Mouse (Mus musculus): ENCODE data around the gene Trim63. TPM values are rescaled to one million over a fixed set of nuclear protein-coding genes. Genes with fewer than 3 reads are reported as not detected.

Gene Trim63
- polyA plus RNA-seq, 1 experiment from 2014 or later = 0.23 TPM

DNA sequence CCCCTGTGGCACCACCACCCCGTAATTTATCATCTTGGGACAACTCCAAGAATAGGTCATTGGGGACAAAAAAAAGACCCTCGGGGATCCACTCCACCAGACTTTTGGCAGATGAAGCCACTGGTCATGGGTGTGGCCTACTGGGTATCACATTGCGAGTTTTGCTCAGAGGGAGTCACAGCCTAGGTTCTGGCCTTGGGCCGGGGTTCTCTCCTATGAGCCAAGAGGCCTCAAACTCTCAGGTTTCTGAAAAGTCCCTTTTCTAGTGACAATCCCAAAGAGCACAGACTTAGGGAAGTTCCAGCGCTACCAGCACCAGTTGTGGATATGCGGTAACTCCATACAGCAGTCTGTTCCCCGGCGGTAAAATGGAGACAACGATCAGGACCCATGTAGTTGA lies 4.3 kb upstream of the Trim63 start:
- no peak for ATAC-seq (ENCODE audit: low FRiP score)
- 94% methylated on average over 9 of the region's 9 CpGs for WGBS
- DNase-seq (ENCODE audit: low spot score) = no peak
- Histone ChIP-seq H3K36me3 (replicated peaks; ENCODE audit: control insufficient read depth, insufficient read depth) (no peaks in the 10 kb centered on the region), H3K9me3 (ENCODE audit: control insufficient read depth, low read length) (no peaks in the 10 kb centered on the region), H3K27ac (no peak overlapping the region), H3K4me2 (replicated peaks) (no peak overlapping the region), H3K27me3 (ENCODE audit: control insufficient read depth, insufficient read depth, low read length) (no peaks in the 10 kb centered on the region), H3K4me3 (replicated peaks; ENCODE audit: low read length) (no peak overlapping the region), H3K4me1 (replicated peaks; ENCODE audit: control insufficient read depth, insufficient read depth, low read length) (peaks cover 8% of the 10 kb centered on the region), H3K9ac (no peak overlapping the region)

DNA sequence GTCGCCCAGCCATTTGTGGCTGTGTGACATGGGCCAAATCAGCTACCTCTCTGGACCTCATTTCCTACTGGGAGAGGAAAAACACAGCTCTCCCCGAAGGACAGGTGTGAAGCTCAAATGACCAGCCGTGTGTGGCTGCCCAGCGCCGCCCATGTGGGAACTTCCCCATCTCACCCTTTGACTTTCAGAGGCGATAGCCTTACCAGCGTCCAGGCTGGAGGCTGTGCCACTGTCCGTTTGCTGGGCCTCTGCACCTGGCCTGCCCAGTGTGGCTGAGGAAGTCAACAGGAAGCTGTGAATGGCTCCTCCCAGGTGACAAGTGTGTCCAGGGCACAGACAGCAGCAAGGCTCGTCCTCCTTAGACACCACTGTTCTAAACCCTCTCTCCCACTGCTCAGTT lies 3.1 kb upstream of the Trim63 start:
- Histone ChIP-seq H3K4me2 (replicated peaks) (no peak overlapping the region), H3K36me3 (replicated peaks; ENCODE audit: control insufficient read depth, insufficient read depth) (no peaks in the 10 kb centered on the region), H3K9me3 (ENCODE audit: control insufficient read depth, low read length) (no peaks in the 10 kb centered on the region), H3K9ac (no peak overlapping the region), H3K4me3 (replicated peaks; ENCODE audit: low read length) (no peak overlapping the region), H3K27me3 (ENCODE audit: control insufficient read depth, insufficient read depth, low read length) (no peaks in the 10 kb centered on the region), H3K4me1 (replicated peaks; ENCODE audit: control insufficient read depth, insufficient read depth, low read length) (peaks cover 8% of the 10 kb centered on the region), H3K27ac (no peak overlapping the region)
- WGBS = 80% methylated on average over 9 of the region's 9 CpGs
- ATAC-seq (ENCODE audit: low FRiP score) (no peak), DNase-seq (ENCODE audit: low spot score) (no peak)

DNA sequence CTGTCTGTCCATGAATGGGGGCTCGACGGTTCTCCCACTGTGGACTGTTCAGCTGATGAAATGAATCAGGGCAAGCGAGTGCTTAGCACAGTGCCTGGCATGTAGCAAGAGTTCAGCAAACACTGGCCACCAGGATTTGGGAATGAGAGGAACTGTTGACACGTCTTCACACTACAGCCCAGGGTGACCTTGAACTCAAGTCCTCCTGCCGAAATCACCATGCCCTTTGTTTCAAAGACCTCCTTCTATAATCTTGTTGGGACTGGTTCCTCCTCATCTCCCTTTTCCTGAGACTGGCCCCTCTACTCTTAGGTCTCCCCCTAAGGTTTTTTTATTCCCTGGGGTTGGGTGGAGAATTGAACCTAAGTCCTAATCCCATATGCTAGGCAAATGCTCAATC lies 2.6 kb upstream of the Trim63 start:
- DNase-seq (ENCODE audit: low spot score) = no peak
- Histone ChIP-seq H3K36me3 (replicated peaks; ENCODE audit: control insufficient read depth, insufficient read depth) (no peaks in the 10 kb centered on the region), H3K4me1 (replicated peaks; ENCODE audit: control insufficient read depth, insufficient read depth, low read length) (peaks cover 6% of the 10 kb centered on the region), H3K9me3 (ENCODE audit: control insufficient read depth, low read length) (no peaks in the 10 kb centered on the region), H3K4me2 (replicated peaks) (no peak overlapping the region), H3K9ac (no peak overlapping the region), H3K27me3 (ENCODE audit: control insufficient read depth, insufficient read depth, low read length) (no peaks in the 10 kb centered on the region), H3K27ac (no peak overlapping the region), H3K4me3 (replicated peaks; ENCODE audit: low read length) (no peak overlapping the region)
- no peak for ATAC-seq (ENCODE audit: low FRiP score)
- WGBS = 98% methylated on average over 5 of the region's 5 CpGs

DNA sequence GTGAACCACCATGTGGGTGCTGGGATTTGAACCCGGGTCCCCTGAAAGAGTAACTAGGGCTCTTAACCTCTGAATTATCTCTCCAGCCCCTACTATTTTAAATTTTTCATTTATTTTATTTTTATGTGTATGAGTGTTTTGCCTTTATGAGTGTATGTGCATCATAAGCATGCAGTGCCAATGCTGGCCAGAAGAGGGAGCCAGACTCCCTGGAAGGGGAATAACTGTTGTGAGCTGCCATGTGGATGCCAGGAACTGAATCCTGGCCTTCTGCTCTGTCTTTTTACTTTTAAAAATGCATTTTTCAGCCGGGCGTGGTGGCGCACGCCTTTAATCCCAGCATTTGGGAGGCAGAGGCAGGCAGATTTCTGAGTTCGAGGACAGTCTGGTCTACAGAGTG lies 2.0 kb upstream of the Trim63 start:
- ATAC-seq (ENCODE audit: low FRiP score) (no peak), DNase-seq (ENCODE audit: low spot score) (no peak)
- Histone ChIP-seq H3K4me1 (replicated peaks; ENCODE audit: control insufficient read depth, insufficient read depth, low read length) (peaks cover under 1% of the 10 kb centered on the region; the same call in 1 of the 2 replicates), H3K4me2 (replicated peaks) (no peak overlapping the region), H3K27me3 (ENCODE audit: control insufficient read depth, insufficient read depth, low read length) (no peaks in the 10 kb centered on the region), H3K9me3 (ENCODE audit: control insufficient read depth, low read length) (no peaks in the 10 kb centered on the region), H3K36me3 (replicated peaks; ENCODE audit: control insufficient read depth, insufficient read depth) (no peaks in the 10 kb centered on the region), H3K27ac (no peak overlapping the region), H3K4me3 (replicated peaks; ENCODE audit: low read length) (no peak overlapping the region), H3K9ac (no peak overlapping the region)
- 95% methylated on average over 6 of the region's 6 CpGs for WGBS

DNA sequence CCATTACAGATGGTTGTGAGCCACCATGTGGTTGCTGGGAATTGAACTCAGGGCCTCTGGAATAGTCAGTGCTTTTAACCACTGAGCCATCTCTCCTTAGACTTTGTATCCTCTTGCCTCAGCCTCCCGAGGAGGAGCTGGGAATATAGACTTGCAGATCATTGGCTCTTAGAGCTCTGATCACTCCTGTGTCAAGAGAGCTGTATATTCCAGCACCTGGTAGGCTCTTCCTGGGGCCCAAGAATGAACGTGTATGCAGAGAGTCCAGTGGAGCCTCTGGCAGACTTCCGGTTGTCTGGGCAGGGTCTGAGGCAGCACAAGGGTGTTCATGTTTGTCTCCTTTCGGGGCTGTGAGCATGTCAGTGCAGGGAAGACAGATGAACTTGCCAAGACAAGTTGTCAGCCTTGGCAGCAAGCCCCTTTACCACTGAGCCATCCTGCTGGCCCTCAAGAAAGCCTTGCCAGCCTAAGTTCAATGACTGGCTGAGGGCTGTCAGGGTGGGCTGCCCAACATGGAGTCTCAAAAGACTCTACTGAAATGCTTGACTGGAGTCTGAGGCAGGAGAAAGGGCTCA lies 752 bp upstream of the Trim63 start:
- no peak for DNase-seq (ENCODE audit: low spot score)

DNA sequence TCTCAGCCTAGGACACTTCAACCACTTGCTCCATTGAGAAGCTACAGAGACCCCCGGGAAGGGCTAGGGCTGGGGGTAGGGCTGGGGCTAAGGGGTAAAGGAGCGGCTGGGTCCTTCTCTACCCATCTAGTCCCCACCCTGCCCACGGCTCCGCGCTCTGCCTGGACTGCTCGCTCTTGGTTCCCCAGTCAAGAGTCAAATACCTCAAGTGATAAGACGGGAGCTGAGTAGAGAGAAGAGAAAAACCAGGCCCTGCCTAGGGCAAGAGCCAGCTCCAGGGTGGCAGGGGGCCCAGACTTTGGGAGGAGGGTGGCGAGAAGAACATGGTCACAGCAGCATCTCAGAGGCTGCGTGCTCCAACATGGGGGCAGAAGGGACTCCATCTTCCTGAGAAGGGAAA lies 550 bp downstream of the Trim63 start:
- DNase-seq (ENCODE audit: low spot score) (no peak), ATAC-seq (ENCODE audit: low FRiP score) (no peak)
- H3K27me3 ChIP-seq (ENCODE audit: control insufficient read depth, insufficient read depth, low read length) = no peaks in the 10 kb centered on the region
- H3K27ac ChIP-seq = no peak overlapping the region
- H3K4me3 ChIP-seq (replicated peaks; ENCODE audit: low read length) = no peak overlapping the region
- H3K9me3 ChIP-seq (ENCODE audit: control insufficient read depth, low read length) = no peaks in the 10 kb centered on the region
- H3K9ac ChIP-seq = no peak overlapping the region
- H3K4me2 ChIP-seq (replicated peaks) = no peak overlapping the region
- H3K4me1 ChIP-seq (replicated peaks; ENCODE audit: control insufficient read depth, insufficient read depth, low read length) = no peaks in the 10 kb centered on the region
- 79% methylated on average over 9 of the region's 9 CpGs for whole genome bisulfite sequencing
- no peaks in the 10 kb centered on the region for H3K36me3 ChIP-seq (replicated peaks; ENCODE audit: control insufficient read depth, insufficient read depth)

More for the DNA sequence above, 752 bp upstream of the Trim63 start:
- H3K4me3 ChIP-seq (replicated peaks; ENCODE audit: low read length) = no peak overlapping the region
- 82% methylated on average over 4 of the region's 4 CpGs for WGBS
- H3K36me3 ChIP-seq (replicated peaks; ENCODE audit: control insufficient read depth, insufficient read depth) = no peaks in the 10 kb centered on the region
- no peak overlapping the region for H3K9ac ChIP-seq
- H3K27ac ChIP-seq = no peak overlapping the region
- H3K4me2 ChIP-seq (replicated peaks) = no peak overlapping the region
- H3K27me3 ChIP-seq (ENCODE audit: control insufficient read depth, insufficient read depth, low read length) = no peaks in the 10 kb centered on the region
- ATAC-seq (ENCODE audit: low FRiP score) = no peak
- no peaks in the 10 kb centered on the region for H3K4me1 ChIP-seq (replicated peaks; ENCODE audit: control insufficient read depth, insufficient read depth, low read length)
- H3K9me3 ChIP-seq (ENCODE audit: control insufficient read depth, low read length) = no peaks in the 10 kb centered on the region

DNA sequence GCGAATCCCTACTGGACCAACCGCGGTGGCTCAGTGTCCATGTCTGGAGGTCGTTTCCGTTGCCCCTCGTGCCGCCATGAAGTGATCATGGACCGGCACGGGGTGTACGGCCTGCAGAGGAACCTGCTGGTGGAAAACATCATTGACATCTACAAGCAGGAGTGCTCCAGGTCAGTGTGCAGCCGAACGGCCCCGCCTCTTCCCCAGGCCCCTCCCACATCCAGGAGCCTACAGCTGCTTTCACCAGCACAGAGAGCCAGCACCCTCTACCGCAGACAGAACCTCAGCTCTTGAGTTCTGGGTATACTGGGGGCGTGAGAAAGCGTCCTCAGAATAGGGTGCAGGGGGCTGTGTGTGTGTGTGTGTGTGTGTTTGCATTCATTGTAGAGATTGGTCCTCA lies 1.5 kb downstream of the Trim63 start:
- no peaks in the 10 kb centered on the region for H3K4me1 ChIP-seq (replicated peaks; ENCODE audit: control insufficient read depth, insufficient read depth, low read length)
- no peak overlapping the region for H3K4me2 ChIP-seq (replicated peaks)
- no peaks in the 10 kb centered on the region for H3K36me3 ChIP-seq (replicated peaks; ENCODE audit: control insufficient read depth, insufficient read depth)
- DNase-seq (ENCODE audit: low spot score) (no peak), ATAC-seq (ENCODE audit: low FRiP score) (no peak)
- H3K27ac ChIP-seq = no peak overlapping the region
- H3K27me3 ChIP-seq (ENCODE audit: control insufficient read depth, insufficient read depth, low read length) = no peaks in the 10 kb centered on the region
- WGBS = 57% methylated on average over 16 of the region's 16 CpGs
- no peak overlapping the region for H3K4me3 ChIP-seq (replicated peaks; ENCODE audit: low read length)
- no peak overlapping the region for H3K9ac ChIP-seq
- H3K9me3 ChIP-seq (ENCODE audit: control insufficient read depth, low read length) = no peaks in the 10 kb centered on the region

DNA sequence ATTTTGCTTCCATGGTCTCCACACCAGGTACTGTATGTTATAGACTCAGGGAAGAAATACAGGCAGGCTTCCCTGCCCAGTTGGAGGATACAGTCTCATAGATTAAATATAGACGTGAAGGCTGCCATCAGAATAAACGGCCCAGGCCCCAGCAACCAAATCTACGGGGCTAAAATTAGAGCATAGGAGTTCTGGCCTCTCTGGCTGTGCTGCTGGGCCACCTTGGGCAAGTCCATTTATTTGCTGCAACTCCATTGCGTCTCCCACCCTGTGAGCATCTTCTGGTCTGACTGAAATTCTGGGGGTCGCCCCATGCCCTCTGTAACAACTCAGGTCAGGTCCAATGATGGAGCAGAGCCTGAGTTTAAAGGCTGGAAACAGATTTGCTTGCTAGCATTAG lies 4.2 kb downstream of the Trim63 start:
- Histone ChIP-seq H3K9me3 (ENCODE audit: control insufficient read depth, low read length) (no peaks in the 10 kb centered on the region), H3K36me3 (replicated peaks; ENCODE audit: control insufficient read depth, insufficient read depth) (no peaks in the 10 kb centered on the region), H3K27me3 (ENCODE audit: control insufficient read depth, insufficient read depth, low read length) (no peaks in the 10 kb centered on the region), H3K4me1 (replicated peaks; ENCODE audit: control insufficient read depth, insufficient read depth, low read length) (no peaks in the 10 kb centered on the region), H3K4me2 (replicated peaks) (no peak overlapping the region), H3K9ac (no peak overlapping the region), H3K27ac (no peak overlapping the region), H3K4me3 (replicated peaks; ENCODE audit: low read length) (no peak overlapping the region)
- 93% methylated on average over 5 of the region's 5 CpGs for WGBS
- ATAC-seq (ENCODE audit: low FRiP score) (no peak), DNase-seq (ENCODE audit: low spot score) (no peak)

DNA sequence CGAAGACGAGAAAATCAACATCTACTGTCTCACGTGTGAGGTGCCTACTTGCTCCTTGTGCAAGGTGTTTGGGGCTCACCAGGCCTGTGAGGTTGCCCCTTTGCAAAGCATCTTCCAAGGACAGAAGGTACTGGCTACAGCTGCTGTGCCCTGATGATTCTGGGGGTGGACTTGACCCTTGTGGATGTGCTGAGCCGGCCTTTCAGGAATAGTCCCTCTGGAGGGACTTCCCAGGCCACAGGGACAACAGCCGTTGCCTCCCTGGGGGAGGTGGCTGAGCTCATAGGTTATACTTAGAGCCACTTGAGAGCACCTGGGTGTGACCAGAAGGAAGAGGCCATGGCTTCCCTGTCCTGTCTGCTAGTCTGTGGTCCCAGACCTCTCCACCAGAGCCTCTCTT lies 4.8 kb downstream of the Trim63 start:
- Histone ChIP-seq H3K4me2 (replicated peaks) (no peak overlapping the region), H3K27me3 (ENCODE audit: control insufficient read depth, insufficient read depth, low read length) (no peaks in the 10 kb centered on the region), H3K27ac (no peak overlapping the region), H3K36me3 (replicated peaks; ENCODE audit: control insufficient read depth, insufficient read depth) (no peaks in the 10 kb centered on the region), H3K4me1 (replicated peaks; ENCODE audit: control insufficient read depth, insufficient read depth, low read length) (no peaks in the 10 kb centered on the region), H3K9ac (no peak overlapping the region), H3K9me3 (ENCODE audit: control insufficient read depth, low read length) (no peaks in the 10 kb centered on the region), H3K4me3 (replicated peaks; ENCODE audit: low read length) (no peak overlapping the region)
- no peak for ATAC-seq (ENCODE audit: low FRiP score)
- 77% methylated on average over 5 of the region's 5 CpGs for WGBS
- no peak for DNase-seq (ENCODE audit: low spot score)

DNA sequence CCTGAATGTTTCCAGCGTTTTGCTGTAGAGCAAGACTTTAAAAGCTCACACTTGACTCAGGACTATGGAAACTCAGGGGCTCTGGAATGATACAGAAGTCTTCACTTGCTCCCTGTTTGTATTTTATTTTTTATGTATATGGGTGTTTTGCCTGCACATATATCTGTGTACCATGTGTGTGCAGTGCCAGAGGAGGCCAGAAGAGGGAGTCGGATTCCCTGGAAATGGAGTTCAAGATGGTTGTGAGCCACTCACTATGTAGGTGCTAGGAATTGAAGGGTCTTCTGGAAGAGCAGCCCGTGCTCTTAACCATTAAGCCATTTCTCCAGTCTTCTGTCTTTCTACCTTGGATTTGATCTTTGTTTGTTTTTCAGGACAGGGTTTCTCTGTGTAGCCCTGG lies 6.6 kb downstream of the Trim63 start:
- no peak for DNase-seq (ENCODE audit: low spot score)
- H3K36me3 ChIP-seq (replicated peaks; ENCODE audit: control insufficient read depth, insufficient read depth) = no peaks in the 10 kb centered on the region
- H3K27me3 ChIP-seq (ENCODE audit: control insufficient read depth, insufficient read depth, low read length) = no peaks in the 10 kb centered on the region
- no peak overlapping the region for H3K4me3 ChIP-seq (replicated peaks; ENCODE audit: low read length)
- H3K4me2 ChIP-seq (replicated peaks) = no peak overlapping the region
- no peaks in the 10 kb centered on the region for H3K9me3 ChIP-seq (ENCODE audit: control insufficient read depth, low read length)
- H3K9ac ChIP-seq = no peak overlapping the region
- H3K27ac ChIP-seq = no peak overlapping the region
- H3K4me1 ChIP-seq (replicated peaks; ENCODE audit: control insufficient read depth, insufficient read depth, low read length) = no peaks in the 10 kb centered on the region
- ATAC-seq (ENCODE audit: low FRiP score) = no peak
- 63% methylated on average over 3 of the region's 3 CpGs for WGBS
